Mouse (Mus musculus) CD4-positive, CD25-positive, alpha-beta regulatory T cell, adult 2 months (primary cell): ENCODE measurements around the gene Nfic.

Source experiments
- DNase-seq: peaks from one replicate; pipeline ENCODE4 v3.0.0-alpha.2; 2012; ENCODE audit warnings: low read depth, low spot score

The Nfic gene

DNA sequence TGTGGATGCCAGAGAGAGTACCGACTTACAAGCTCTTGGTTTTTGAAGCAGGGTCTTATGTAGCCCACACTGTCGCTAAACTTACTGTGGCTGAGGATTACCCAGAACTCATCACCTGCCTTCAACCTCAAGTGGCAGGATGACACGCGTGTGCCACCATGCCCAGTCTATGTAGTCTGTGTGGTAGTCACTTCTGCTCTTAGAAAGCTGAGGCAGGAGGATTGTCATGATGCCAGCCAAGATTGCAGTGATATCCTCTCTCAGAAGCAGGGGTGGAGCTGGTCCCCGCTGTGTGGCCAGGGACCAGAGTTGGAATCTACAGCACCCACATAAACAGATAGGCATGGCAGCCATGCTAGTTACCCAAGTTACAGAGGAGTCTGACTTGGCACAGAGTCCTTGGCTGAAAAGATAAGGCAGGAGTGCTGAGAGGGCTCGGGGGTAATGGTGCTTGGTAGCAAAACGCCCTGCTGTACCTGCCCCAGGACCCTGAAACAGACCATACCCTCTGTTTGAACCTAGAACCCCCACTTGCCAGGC lies 30.1 kb upstream of the Nfic start:
- DNase-seq, result no peak

DNA sequence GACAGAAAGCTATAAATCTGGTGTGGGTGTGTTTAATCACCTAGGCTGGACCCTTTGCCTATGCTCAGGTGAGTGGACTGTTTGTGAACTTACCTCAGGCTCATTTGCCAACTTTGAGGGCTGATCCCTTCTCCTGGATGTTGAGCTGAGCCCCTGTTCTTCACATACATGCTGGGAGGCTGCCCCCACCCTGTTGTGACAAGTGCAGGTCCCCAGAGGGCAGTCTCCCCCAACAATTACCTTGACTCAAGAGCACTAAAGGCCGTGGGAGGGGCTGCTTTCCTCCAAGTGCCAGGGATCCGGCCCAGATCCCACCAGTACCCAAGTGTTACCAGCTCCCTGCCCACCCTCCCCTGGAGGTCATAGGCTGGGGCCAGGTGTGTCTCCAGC lies 29.6 kb upstream of the Nfic start:
- DNase-seq, result peak; percentile 72

DNA sequence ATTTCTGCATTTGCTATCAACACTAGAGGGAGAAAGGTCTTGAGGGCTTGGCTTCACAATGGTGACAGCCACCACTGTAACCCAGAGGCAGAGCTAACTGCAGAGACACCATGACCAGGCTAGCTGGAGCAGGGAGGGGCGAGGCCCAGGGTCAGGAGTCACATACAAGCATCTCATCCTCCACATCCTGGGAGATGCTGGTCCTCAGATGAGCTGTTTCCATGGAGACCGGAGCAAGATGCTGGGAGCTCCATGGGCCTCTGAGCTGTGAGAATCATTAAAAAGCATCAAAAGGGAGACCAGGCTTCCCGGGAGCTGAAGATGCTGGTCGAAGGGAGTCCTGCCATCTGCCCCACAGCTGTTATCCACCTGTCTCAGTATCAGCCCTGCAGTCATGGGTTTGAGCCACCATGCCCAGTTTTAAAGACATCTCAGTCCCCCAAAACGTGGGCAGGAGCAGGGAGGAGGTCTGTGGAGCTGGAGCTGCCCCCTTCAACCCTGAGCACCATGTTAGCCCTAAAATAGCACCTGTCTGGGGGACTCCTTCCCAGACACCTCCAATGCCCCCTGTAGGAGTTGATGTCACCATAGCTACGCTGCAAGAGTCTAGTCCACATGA lies 29.1 kb upstream of the Nfic start:
- DNase-seq, result no peak

DNA sequence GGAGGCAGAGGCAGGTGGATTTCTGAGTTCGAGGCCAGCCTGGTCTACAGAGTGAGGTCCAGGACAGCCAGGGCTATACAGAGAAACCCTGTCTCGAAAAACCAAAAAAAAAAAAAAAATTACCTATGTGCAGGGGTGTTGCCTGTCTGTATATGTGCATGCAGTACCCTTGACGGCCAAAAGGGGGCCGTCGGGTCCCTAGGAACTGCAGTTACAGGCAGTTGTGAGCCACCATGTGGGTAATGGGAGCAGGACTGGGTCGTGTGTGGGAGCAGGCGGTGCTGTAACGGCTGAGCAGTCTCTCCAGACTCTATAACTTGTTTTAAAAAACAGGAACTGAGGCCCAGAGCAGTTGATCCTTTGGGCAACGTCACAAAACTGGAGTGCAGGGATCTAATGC lies 28.5 kb upstream of the Nfic start:
- peak; percentile 80 for DNase-seq

DNA sequence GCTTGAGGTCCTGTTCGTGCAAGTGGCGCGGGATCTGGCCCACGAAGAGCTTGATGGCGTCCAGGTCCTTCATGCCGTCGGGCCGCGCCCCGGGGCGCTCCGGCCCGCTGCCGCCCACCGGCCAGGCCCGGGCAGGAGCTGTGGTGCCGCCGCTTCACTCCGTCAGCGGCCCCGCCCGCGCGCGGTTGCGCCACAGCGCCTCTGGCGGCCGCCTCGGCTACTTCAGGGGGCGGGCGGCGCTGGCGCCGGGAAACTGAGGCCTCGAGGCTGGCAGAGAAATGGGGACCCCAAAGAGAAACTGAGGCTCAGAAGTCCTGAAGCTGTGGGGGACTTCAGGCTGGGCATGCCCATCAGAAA lies 27.1 kb upstream of the Nfic start, which contains the start of gene Celf5:
TSS of gene Celf5 (minus strand) at position 177 of the 357 bp plus-strand sequence.
- peak; percentile 75 for DNase-seq

DNA sequence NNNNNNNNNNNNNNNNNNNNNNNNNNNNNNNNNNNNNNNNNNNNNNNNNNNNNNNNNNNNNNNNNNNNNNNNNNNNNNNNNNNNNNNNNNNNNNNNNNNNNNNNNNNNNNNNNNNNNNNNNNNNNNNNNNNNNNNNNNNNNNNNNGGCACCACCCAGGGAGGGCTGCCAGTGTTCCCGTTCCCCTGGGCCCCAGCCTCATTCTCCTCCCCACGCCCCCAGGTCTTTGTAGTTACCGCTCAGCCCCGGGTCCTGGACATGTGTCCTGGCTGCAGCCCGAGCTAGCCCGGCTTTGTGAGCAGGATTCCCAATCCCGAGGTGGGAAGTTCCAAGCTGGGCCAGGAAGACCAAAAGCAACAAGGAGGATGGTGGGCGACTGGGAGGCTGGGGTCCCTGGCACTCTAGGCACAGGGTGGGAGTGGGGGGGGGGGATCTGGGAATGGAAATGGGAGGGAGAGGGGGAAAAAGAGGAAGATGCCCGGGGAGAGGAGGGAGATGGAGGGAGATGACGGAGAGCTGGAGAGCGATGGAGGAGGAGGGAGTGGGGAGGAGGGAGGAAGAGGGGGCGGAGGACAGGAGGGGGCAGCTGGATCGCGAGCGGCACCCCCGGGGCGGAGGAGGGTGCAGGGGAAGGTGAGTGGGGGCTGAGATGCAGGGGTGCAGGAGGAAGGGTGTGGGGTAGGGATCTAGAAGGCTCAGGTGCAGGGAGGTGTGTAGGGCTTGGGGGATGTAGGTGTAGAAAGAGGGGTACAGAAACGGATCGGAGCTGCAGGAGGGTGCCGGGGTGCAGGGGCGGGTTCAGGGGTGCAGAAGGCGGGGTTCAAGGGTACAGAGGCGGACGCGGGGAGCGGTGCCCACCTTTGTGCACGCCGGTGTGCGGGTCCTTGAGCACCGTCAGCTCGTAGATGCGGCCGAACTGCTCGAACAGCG lies 26.4 kb upstream of the Nfic start:
- no peak for DNase-seq

DNA sequence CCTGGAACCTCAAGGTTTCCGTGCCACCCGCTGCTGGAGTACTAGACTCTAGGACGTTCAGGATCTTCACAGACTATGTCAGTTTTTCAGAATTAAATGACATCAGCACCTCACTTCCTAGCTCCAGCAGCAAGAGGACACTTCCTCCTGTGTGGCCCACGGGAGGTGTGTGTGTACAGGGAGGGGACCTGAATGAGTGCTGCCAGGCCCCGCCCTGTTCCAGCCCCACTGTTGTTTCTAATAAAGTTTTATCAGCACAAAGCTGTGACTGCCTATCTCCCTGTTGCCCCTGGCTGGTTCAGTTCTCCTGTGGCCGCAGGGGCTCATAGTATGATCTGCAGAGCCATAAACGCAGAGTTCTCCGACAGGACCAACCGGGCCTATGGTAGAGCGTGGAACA lies 19.0 kb upstream of the Nfic start:
- no peak for DNase-seq

DNA sequence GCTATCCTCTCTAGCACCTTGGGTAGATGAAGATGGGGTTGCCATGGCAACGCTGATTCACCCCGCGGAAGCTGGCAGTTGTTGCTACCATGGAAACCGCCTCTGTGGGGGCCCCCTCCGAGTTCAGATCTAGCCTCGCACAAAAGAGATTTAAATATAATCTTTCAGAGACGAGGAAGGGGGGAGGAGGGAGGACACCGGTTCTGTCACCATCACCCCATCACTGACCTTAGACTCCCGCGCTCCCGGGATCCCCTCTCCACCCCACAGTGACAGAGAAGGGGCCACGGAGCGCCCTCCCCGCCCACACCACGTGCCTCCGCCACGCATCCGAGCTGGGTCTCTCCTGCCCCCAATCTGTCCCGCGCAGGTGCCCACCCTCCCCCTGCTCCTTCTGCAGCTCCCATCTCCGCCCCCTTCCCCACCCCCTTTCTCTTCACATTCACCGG lies 17.6 kb upstream of the Nfic start:
- DNase-seq, result peak; percentile 88

DNA sequence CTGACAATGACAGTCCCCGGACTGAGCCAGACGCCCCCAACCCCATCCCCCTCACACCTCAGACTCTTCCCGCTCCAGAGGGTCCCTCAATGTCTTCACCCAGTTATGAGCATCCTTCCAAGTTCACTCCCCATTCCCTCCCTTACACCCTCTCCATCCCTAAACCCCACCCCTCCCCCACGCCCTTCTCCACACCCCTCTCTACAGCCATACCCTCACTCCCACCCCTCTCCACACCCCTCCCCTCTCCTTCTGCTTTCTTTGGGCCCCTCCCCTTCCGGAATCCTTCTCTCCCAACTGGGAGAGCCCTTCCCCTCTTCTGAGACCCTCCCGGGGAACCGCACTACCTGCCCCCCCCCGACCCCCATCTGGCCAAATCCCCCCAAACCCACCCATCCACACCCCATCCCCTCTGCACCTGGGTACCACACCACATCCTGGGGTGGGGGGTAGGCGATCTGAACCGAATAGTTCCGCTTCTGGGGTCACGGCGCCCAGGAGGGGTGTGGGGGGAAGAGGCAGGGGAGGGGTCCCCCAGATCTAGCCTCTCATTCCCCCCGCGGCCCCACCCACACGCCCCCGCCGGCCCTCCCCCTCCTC lies 17.1 kb upstream of the Nfic start:
- no peak for DNase-seq

DNA sequence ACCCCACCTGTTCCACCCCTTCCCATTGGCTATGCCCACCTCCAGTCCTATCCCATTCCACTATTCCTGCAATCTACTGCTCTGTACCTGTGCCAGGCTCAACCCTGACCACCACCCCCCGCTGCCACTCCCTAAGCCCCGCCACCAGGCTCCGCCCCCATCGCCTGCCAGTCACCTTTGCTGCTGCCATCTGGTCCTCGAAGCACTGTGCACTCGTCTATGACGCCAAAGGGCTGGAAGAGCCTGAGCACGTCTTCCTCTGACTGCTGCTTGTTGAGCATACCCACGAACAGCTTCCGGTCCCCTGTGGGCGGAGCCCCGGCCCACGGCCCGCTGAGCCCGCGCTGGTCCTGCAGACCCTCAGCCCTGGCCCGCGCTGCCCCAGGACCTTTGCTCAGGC lies 15.0 kb upstream of the Nfic start:
- peak; percentile 79 for DNase-seq

DNA sequence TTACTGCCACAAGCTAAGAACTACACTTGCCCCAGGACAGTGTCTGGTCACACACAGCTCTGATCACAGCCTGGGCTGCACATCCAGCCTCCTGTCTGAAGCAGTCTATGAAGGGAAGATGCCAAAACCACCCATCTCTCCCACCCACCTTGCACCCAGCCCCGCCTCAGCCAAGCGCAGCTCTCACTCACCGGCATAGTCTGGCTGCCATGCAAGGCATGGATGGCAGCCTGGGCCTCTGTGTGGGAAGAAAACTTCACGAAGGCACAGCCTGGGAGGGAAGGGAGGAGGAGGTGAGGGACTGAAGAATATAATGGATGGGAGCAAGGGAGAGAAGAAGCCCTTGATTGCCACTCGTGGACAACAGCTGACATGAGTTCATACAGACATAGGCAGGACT lies 13.8 kb upstream of the Nfic start:
- no peak for DNase-seq

DNA sequence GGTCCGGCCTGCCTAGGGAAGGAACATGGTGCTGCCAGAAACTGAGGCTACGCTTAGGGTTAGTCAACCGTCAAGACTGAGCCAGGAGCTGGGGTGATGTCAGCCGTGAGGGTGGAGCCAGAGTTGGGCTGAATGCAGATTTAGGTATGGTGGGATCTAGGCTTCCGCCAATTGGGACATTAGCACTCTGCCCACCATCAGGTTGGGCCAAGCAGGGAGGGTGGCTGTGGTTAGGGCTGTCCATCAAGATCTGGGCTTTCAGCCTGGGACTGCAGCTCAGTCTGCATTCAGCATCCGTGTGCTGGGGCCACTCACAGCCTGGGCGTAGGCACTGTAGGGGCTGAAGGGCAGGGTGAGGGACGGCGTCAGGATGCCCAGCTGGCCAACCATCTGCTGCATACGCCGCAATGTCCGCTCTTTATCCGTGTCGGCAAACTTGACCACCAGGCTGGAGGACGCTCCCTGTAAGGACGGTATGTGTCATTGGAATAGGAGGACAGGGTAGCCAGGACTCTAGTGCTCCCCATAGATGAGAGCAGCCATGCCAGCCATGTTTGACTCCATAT lies 12.3 kb upstream of the Nfic start:
- no peak for DNase-seq

DNA sequence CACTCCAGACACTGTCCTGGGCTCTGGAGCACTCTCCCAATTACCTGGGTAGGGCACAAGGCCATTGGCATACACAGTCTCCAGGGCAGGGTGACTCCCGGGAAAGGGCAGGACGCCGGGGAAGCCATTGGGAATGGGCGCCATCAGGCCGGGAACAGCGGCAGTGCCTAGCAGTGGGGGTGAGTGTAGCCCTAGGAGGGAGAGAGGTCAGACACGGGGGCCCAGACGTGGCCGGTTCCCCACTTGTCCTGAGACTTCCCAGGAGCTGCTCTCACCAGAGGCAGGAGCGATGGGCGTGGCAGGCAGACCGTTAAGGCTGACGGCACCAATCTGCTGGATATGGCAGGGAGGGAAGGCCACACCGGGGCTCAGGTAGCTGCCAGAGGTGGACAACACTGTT lies 11.4 kb upstream of the Nfic start:
- DNase-seq, result no peak

DNA sequence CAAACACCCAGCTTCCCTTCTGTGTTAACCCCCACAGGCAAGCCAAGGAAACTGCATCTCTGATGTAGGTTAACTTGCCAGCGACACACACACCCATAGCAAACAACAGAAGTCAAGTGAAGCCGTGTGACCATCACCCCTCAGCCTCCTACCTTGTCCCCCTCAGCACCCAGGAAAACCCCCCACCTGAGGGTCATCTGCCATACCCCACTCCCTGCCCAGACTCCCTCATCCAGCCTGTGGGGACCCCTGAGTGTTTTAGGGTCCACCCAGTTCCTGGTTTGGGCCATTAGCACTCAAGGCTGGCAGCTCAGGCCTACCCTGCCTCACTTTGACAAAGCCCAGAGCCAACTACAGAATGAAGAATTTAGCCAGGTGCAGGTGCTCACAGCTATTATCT lies 10.6 kb upstream of the Nfic start:
- no peak for DNase-seq

DNA sequence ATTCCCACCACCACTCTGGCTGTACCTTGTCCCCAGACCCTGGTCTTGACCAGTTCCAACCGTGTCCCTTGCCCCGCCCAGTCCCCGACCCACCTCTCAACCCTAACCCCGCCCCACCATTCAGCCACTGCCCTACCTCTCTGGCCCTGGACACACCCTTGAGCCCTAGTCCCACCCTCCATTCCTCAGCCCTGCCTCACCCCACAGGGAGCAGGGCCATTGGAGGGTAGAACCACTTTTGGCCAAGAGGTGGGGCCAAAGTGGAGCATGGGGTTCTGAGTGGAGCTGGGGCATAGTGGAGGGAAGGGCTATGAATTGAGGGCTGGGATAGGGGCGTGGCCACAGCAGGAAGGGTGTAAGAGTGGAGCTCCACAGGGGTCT lies 9.8 kb upstream of the Nfic start:
- DNase-seq, result no peak

DNA sequence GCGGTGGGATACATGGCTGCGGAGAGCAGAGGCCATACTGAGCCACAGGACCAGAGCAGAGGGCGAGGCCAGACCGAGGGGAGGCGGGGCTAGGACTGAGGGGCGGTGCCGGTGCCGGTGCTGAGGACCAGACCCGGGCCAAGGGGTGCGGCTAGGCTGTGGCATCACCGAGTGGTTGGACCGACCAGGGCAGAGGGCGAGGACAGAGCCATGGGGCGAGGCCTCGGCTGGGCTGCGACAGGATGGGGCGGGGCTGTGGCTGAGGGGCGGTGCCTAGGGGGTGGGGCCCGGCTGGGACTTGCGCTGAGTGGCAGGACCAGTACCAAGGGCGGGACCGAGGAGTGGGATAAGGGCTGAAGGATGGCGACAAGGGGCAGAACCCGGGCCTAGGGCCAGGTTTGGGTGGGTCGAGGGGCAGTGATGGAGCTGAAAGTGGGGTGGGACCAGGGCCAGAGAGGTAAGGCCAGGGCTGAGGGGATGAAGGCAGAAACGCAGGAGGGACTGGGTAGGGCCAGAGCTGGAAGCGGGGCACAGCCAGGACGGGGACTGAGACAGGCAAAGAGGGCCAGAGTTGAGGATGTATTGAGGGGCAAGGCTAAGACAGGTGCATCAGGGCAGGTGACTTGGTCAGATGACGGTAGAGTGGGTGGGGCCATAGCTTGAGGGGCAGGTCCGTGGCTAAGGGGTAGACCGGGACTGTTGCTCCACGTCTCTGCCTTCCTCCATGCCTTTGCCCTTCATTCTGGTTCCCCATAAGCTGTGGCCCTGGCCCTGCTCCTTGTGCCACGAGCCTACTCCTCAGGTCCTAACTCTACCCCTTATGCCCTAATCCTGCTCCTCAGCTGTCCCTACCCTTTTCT lies 9.2 kb upstream of the Nfic start:
- peak; percentile 71 for DNase-seq

DNA sequence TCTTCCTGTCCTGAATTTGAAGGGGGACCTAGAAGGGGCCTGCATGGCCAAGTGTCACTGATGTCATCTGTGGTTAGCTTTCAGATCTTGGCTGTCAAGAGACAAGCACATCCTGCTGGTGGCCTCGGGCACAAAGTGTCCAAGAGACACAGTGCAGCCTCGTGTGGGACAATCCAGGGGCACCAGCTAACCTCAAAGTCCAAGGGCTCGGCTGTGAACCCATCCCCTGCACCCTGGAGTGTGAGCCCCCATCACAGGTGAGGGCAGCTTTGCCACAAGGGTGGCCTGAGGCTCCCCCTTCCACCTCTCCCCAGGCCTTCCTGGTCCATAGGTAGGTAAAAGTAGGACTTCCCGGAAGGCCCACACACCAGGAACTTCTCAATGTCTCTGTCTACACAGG lies 8.1 kb upstream of the Nfic start:
- no peak for DNase-seq

DNA sequence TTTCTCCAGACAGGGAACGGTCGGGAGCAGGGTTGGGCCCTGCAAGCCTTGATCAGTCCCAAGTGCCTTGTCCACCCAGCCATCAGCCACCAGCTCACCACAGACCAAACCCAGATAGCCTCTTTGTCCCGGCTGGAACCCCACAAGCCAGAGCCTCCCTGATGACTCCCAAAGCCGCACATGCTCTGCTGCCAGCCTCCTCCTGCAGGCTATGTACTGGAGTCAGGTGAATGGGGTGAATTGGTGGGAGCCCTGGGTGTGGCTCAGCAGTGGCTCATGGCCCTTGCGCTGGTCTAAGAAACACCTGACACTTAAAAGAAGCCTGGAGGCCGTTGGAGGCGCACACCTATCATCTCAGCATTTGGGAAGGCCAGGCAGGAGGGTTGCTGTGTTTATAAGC lies 7.5 kb upstream of the Nfic start:
- DNase-seq, result no peak

DNA sequence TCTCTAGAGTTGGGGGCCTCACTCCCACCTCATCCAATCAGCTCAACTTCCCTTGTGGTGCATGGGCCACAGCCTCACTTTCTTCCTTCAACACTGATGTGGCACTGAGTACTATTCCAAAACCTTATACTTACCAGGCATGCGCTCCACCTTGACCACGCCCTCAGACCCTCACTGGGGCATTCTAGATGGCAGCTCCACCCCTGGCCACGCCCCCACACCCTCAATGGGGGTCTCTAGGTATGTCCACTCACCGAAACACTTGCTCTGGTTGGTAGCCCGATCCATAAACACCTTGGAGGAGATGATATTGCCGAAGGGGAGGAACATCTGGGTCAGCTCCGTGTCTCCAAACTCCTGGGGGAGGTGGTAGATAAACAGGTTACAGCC lies 7.0 kb upstream of the Nfic start:
- no peak for DNase-seq

DNA sequence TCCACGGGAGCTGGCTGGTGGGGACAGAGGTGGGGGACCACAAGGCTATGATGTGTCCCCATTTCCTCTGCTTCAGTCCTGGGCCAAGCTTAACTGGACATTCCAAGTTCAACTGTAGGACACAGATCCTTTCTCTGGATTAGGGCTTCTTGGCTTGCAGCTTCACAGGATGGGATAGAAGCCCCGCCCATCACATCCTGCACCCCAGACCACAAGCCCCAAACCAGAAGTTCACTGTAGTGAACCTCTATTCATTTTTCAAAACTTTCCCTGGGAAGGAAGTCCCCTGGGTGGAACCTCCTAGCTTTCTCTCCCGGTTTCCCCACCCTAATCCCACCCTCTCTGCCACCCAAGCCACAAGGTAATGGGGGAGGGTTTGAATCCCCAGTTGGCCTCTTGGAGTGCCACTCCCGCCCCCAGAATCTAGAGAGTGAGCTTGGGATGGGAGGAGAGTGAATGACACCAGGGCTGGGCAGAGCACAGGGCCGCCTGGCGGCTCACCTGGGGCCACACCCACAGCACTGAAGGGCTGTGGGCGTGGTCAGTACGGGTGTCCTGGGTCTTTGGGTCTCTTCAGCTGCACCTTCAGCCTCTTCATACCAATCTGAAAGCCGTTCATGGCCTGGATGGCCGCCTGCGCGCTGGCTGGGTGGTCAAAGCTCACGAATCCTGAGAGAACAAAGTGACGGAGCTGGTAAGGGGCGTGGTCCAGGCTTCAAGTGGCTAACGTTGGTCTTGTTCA lies 6.4 kb upstream of the Nfic start:
- no peak for DNase-seq

DNA sequence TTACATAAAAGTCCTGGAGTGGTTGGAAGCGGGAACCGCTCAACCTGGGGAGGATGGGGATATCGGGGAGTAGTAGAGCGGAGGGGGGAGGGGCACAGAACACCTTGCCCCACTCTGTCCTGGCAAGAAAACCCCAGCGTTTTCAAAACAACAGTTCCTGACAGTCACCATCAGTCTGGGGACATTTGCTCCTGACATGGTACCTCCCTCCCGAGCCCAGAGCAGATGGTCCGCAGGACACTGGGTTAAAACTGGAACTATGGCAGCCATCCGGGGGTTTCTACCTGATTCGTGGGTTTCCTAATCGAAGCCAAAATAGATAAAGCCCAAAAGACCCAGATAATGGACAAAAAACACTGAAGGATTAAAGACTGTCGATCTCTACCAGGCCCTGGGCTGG lies 5.5 kb upstream of the Nfic start:
- no peak for DNase-seq
